Mouse (Mus musculus) liver, embryonic 11.5 days (tissue): ENCODE data around the gene Akap5. TPM values are rescaled to one million over a fixed set of nuclear protein-coding genes. Genes with fewer than 3 reads are reported as not detected.

Experiments used
- ATAC-seq: fragments of 200-750 bp; cut with Nextera tagmentation; replicated peaks from 2 replicates; pipeline ENCODE4 v1.8.0; 2017; ENCODE audit warnings: moderate number of reproducible peaks, mild to moderate bottlenecking, moderate TSS enrichment, moderate library complexity; ENCODE audit not compliant: low FRiP score
- DNase-seq: peaks from one replicate; pipeline ENCODE4 v3.0.0-alpha.2; 2017; ENCODE audit warnings: low spot score
- H3K27ac ChIP-seq: fragments of 300-500 bp; sonication (generic); 2 replicates; pipeline ENCODE4 v1.5.1; 2014; ENCODE audit warnings: mild to moderate bottlenecking, low read depth, low read length, control low read depth
- H3K27me3 ChIP-seq: fragments of 300-500 bp; sonication (generic); replicated peaks from 2 replicates; pipeline ENCODE4 v1.6.1; 2014; ENCODE audit warnings: low read length, mixed read lengths; ENCODE audit not compliant: control insufficient read depth, insufficient read depth
- H3K36me3 ChIP-seq: fragments of 300-500 bp; sonication (generic); 2 replicates; pipeline ENCODE4 v1.6.1; 2014; ENCODE audit warnings: mild to moderate bottlenecking, low read length, moderate library complexity, mixed read lengths; ENCODE audit not compliant: control insufficient read depth, insufficient read depth
- H3K4me1 ChIP-seq: fragments of 300-500 bp; sonication (generic); replicated peaks from 2 replicates; pipeline ENCODE4 v1.6.1; 2014; ENCODE audit warnings: low read length, mixed read lengths; ENCODE audit not compliant: control insufficient read depth, insufficient read depth
- H3K4me2 ChIP-seq: fragments of 300-500 bp; sonication (generic); 2 replicates; pipeline ENCODE4 v1.6.1; 2014; ENCODE audit warnings: mild to moderate bottlenecking, control low read depth, moderate library complexity
- H3K4me3 ChIP-seq: fragments of 300-500 bp; sonication (generic); 2 replicates; pipeline ENCODE4 v1.5.1; 2014; ENCODE audit warnings: low read depth, low read length, control low read depth
- H3K9ac ChIP-seq: fragments of 300-500 bp; sonication (generic); 2 replicates; pipeline ENCODE4 v1.6.1; 2014; ENCODE audit warnings: low read depth, low read length, control low read depth
- H3K9me3 ChIP-seq: fragments of 300-500 bp; sonication (generic); 2 replicates; pipeline ENCODE4 v1.6.1; 2016; ENCODE audit warnings: low read length, inconsistent platforms, mixed read lengths; ENCODE audit not compliant: control insufficient read depth
- WGBS: fragments of 180-500 bp; shearing (Covaris S2); extraction: QIAGEN DNeasy Blood & Tissue Kit; methylation state at CpG from one replicate; pipeline ENCODE4 v1.1.7; 2014; 5-methylcytosine and 5-hydroxymethylcytosine counted together
- polyA plus RNA-seq: library from polyadenylated mRNA; unstranded; fragments of >200 nt; fragmentation: Nextera tagmentation; extraction: Ambion mirVana; gene quantifications from 2 replicates; pipeline ENCODE4 v1.2.1, GENCODE M21; 2014

Gene Akap5
- polyA plus RNA-seq, 1 experiment from 2014 or later: 2.8 TPM

- ATAC-seq: no peak
Observed at GRCm38 (mm10) chr12:76288494-76288893, 36.2 kb upstream of the Akap5 start.

GRCm38 (mm10) chr12:76289428-76289827 is 35.3 kb upstream of the Akap5 start:
- H3K4me2 ChIP-seq: no peak overlapping the region
- ATAC-seq (no peak), DNase-seq (no peak)
- no peaks in the 10 kb centered on the region for H3K4me1 ChIP-seq
- no peaks in the 10 kb centered on the region for H3K9me3 ChIP-seq
- no peak overlapping the region for H3K27ac ChIP-seq
- no peak overlapping the region for H3K4me3 ChIP-seq
- 94% methylated on average over 12 of the region's 12 CpGs for WGBS
- peaks cover 31% of the 10 kb centered on the region for H3K36me3 ChIP-seq
- H3K9ac ChIP-seq: no peak overlapping the region
- no peaks in the 10 kb centered on the region for H3K27me3 ChIP-seq

More at GRCm38 (mm10) chr12:76288494-76288893, 36.2 kb upstream of the Akap5 start:
- Histone ChIP-seq H3K9me3 (no peaks in the 10 kb centered on the region), H3K27ac (no peak overlapping the region), H3K9ac (no peak overlapping the region), H3K36me3 (peaks cover 27% of the 10 kb centered on the region), H3K4me1 (no peaks in the 10 kb centered on the region), H3K4me3 (no peak overlapping the region), H3K27me3 (no peaks in the 10 kb centered on the region), H3K4me2 (no peak overlapping the region)
- no peak for DNase-seq
- 87% methylated on average over 5 of the region's 5 CpGs for WGBS

GRCm38 (mm10) chr12:76290271-76290670 is 34.4 kb upstream of the Akap5 start:
- H3K4me2 ChIP-seq: no peak overlapping the region
- no peak overlapping the region for H3K27ac ChIP-seq
- H3K36me3 ChIP-seq: peaks cover 32% of the 10 kb centered on the region
- no peak overlapping the region for H3K9ac ChIP-seq
- no peaks in the 10 kb centered on the region for H3K9me3 ChIP-seq
- H3K4me1 ChIP-seq: no peaks in the 10 kb centered on the region
- ATAC-seq (no peak), DNase-seq (no peak)
- H3K4me3 ChIP-seq: no peak overlapping the region
- WGBS: 88% methylated on average over 2 of the region's 2 CpGs
- no peaks in the 10 kb centered on the region for H3K27me3 ChIP-seq

- H3K4me1 ChIP-seq: no peaks in the 10 kb centered on the region
- H3K9ac ChIP-seq: no peak overlapping the region
- ATAC-seq (no peak), DNase-seq (peak; percentile 53)
- H3K27ac ChIP-seq: no peak overlapping the region
- H3K9me3 ChIP-seq: no peaks in the 10 kb centered on the region
- H3K36me3 ChIP-seq: peaks cover 38% of the 10 kb centered on the region
- H3K4me2 ChIP-seq: no peak overlapping the region
- H3K27me3 ChIP-seq: no peaks in the 10 kb centered on the region
- no peak overlapping the region for H3K4me3 ChIP-seq
- 65% methylated on average over 7 of the region's 7 CpGs for WGBS
Observed at GRCm38 (mm10) chr12:76293192-76293591, 31.5 kb upstream of the Akap5 start.

- WGBS: 89% methylated on average over 5 of the region's 5 CpGs
- no peak for ATAC-seq
Observed at GRCm38 (mm10) chr12:76297830-76298229, 26.9 kb upstream of the Akap5 start.

GRCm38 (mm10) chr12:76299361-76299906 is 25.3 kb upstream of the Akap5 start:
- WGBS: 94% methylated on average over 9 of the region's 9 CpGs

More at GRCm38 (mm10) chr12:76297830-76298229, 26.9 kb upstream of the Akap5 start:
- no peak overlapping the region for H3K27ac ChIP-seq
- H3K36me3 ChIP-seq: peaks cover 29% of the 10 kb centered on the region
- H3K4me1 ChIP-seq: no peaks in the 10 kb centered on the region
- H3K4me2 ChIP-seq: no peak overlapping the region
- no peaks in the 10 kb centered on the region for H3K9me3 ChIP-seq
- DNase-seq: no peak
- H3K9ac ChIP-seq: no peak overlapping the region
- H3K27me3 ChIP-seq: no peaks in the 10 kb centered on the region
- no peak overlapping the region for H3K4me3 ChIP-seq

GRCm38 (mm10) chr12:76300367-76300766 is 24.3 kb upstream of the Akap5 start:
- DNase-seq (no peak), ATAC-seq (no peak)
- Histone ChIP-seq H3K4me1 (no peaks in the 10 kb centered on the region), H3K36me3 (peaks cover 32% of the 10 kb centered on the region), H3K9me3 (no peaks in the 10 kb centered on the region), H3K4me2 (no peak overlapping the region), H3K27ac (no peak overlapping the region), H3K4me3 (no peak overlapping the region), H3K27me3 (no peaks in the 10 kb centered on the region), H3K9ac (no peak overlapping the region)
- WGBS: 92% methylated on average over 10 of the region's 10 CpGs

More at GRCm38 (mm10) chr12:76299361-76299906, 25.3 kb upstream of the Akap5 start:
- no peak overlapping the region for H3K27ac ChIP-seq
- H3K4me1 ChIP-seq: no peaks in the 10 kb centered on the region
- no peak overlapping the region for H3K4me3 ChIP-seq
- no peaks in the 10 kb centered on the region for H3K27me3 ChIP-seq
- no peak overlapping the region for H3K4me2 ChIP-seq
- no peaks in the 10 kb centered on the region for H3K9me3 ChIP-seq
- peaks cover 30% of the 10 kb centered on the region for H3K36me3 ChIP-seq
- no peak for DNase-seq
- no peak for ATAC-seq
- no peak overlapping the region for H3K9ac ChIP-seq

GRCm38 (mm10) chr12:76303474-76303873 is 21.2 kb upstream of the Akap5 start:
- H3K4me1 ChIP-seq: no peaks in the 10 kb centered on the region
- peaks cover 32% of the 10 kb centered on the region for H3K36me3 ChIP-seq
- no peak overlapping the region for H3K27ac ChIP-seq
- H3K4me2 ChIP-seq: no peak overlapping the region
- H3K4me3 ChIP-seq: no peak overlapping the region
- no peaks in the 10 kb centered on the region for H3K9me3 ChIP-seq
- DNase-seq: no peak
- WGBS: 94% methylated on average over 11 of the region's 11 CpGs
- no peaks in the 10 kb centered on the region for H3K27me3 ChIP-seq
- no peak for ATAC-seq
- H3K9ac ChIP-seq: no peak overlapping the region

- H3K9me3 ChIP-seq: no peaks in the 10 kb centered on the region
- H3K27ac ChIP-seq: no peak overlapping the region
- ATAC-seq (no peak), DNase-seq (no peak)
- peaks cover 25% of the 10 kb centered on the region for H3K36me3 ChIP-seq
- no peaks in the 10 kb centered on the region for H3K27me3 ChIP-seq
- no peak overlapping the region for H3K4me3 ChIP-seq
- no peaks in the 10 kb centered on the region for H3K4me1 ChIP-seq
- WGBS: 84% methylated on average over 4 of the region's 4 CpGs
- no peak overlapping the region for H3K4me2 ChIP-seq
- no peak overlapping the region for H3K9ac ChIP-seq
Observed at GRCm38 (mm10) chr12:76304199-76304598, 20.5 kb upstream of the Akap5 start.
